Mouse (Mus musculus): ENCODE data around the gene Lrpap1. TPM values are rescaled to one million over a fixed set of nuclear protein-coding genes. Genes with fewer than 3 reads are reported as not detected.

The Lrpap1 gene
- polyA plus RNA-seq, 1 experiment from 2014 or later, result 271 TPM

- H3K36me3 ChIP-seq (ENCODE audit: insufficient read depth, low read length), result peaks cover 44% of the 10 kb centered on the region
- ATAC-seq (ENCODE audit: low FRiP score, low TSS enrichment), result peak; percentile 75
- H3K4me2 ChIP-seq (replicated peaks; ENCODE audit: low read depth, low read length), result no peak overlapping the region
- H3K9ac ChIP-seq (replicated peaks; ENCODE audit: low read length), result no peak overlapping the region
- no peak overlapping the region for H3K27ac ChIP-seq (ENCODE audit: low read length)
- no peaks in the 10 kb centered on the region for H3K9me3 ChIP-seq (ENCODE audit: low read length)
- no peak overlapping the region for H3K4me3 ChIP-seq (ENCODE audit: low read length)
- WGBS, result 50% methylated on average over 3 of the region's 3 CpGs
- no peaks in the 10 kb centered on the region for H3K27me3 ChIP-seq (ENCODE audit: insufficient read depth, low read length)
- no peaks in the 10 kb centered on the region for H3K4me1 ChIP-seq (ENCODE audit: insufficient read depth, low read length)
Observed at GRCm38 (mm10) chr5:35091636-35092035, 13.9 kb downstream of the Lrpap1 start.

- Histone ChIP-seq H3K9ac (replicated peaks; ENCODE audit: low read length) (no peak overlapping the region), H3K27me3 (ENCODE audit: insufficient read depth, low read length) (no peaks in the 10 kb centered on the region), H3K9me3 (ENCODE audit: low read length) (no peaks in the 10 kb centered on the region), H3K4me2 (replicated peaks; ENCODE audit: low read depth, low read length) (no peak overlapping the region), H3K4me3 (ENCODE audit: low read length) (no peak overlapping the region), H3K27ac (ENCODE audit: low read length) (no peak overlapping the region), H3K36me3 (ENCODE audit: insufficient read depth, low read length) (peaks cover 26% of the 10 kb centered on the region), H3K4me1 (ENCODE audit: insufficient read depth, low read length) (no peaks in the 10 kb centered on the region)
- ATAC-seq (ENCODE audit: low FRiP score, low TSS enrichment), result no peak
- WGBS, result 90% methylated on average over 5 of the region's 5 CpGs
Observed at GRCm38 (mm10) chr5:35089614-35089963, 16.0 kb downstream of the Lrpap1 start.

- Histone ChIP-seq H3K4me1 (ENCODE audit: insufficient read depth, low read length) (no peaks in the 10 kb centered on the region), H3K9ac (replicated peaks; ENCODE audit: low read length) (no peak overlapping the region), H3K4me3 (ENCODE audit: low read length) (no peak overlapping the region), H3K27me3 (ENCODE audit: insufficient read depth, low read length) (no peaks in the 10 kb centered on the region), H3K27ac (ENCODE audit: low read length) (no peak overlapping the region), H3K9me3 (ENCODE audit: low read length) (no peaks in the 10 kb centered on the region), H3K36me3 (ENCODE audit: insufficient read depth, low read length) (peaks cover 22% of the 10 kb centered on the region), H3K4me2 (replicated peaks; ENCODE audit: low read depth, low read length) (no peak overlapping the region)
- WGBS, result 59% methylated on average over 9 of the region's 9 CpGs
- ATAC-seq (ENCODE audit: low FRiP score, low TSS enrichment), result no peak
Observed at GRCm38 (mm10) chr5:35088785-35089613, 16.6 kb downstream of the Lrpap1 start.

GRCm38 (mm10) chr5:35084913-35085312, 20.7 kb downstream of the Lrpap1 start:
- H3K9me3 ChIP-seq (ENCODE audit: low read length), result no peaks in the 10 kb centered on the region
- WGBS, result 76% methylated on average over 3 of the region's 3 CpGs
- no peaks in the 10 kb centered on the region for H3K27me3 ChIP-seq (ENCODE audit: insufficient read depth, low read length)
- H3K4me2 ChIP-seq (replicated peaks; ENCODE audit: low read depth, low read length), result no peak overlapping the region
- H3K27ac ChIP-seq (ENCODE audit: low read length), result no peak overlapping the region
- ATAC-seq (ENCODE audit: low FRiP score, low TSS enrichment), result no peak
- H3K9ac ChIP-seq (replicated peaks; ENCODE audit: low read length), result no peak overlapping the region
- no peaks in the 10 kb centered on the region for H3K4me1 ChIP-seq (ENCODE audit: insufficient read depth, low read length)
- H3K4me3 ChIP-seq (ENCODE audit: low read length), result no peak overlapping the region
- no peaks in the 10 kb centered on the region for H3K36me3 ChIP-seq (ENCODE audit: insufficient read depth, low read length)

GRCm38 (mm10) chr5:35079101-35079500, 26.5 kb downstream of the Lrpap1 start:
- Histone ChIP-seq H3K4me2 (replicated peaks; ENCODE audit: low read depth, low read length) (no peak overlapping the region), H3K36me3 (ENCODE audit: insufficient read depth, low read length) (no peaks in the 10 kb centered on the region), H3K9ac (replicated peaks; ENCODE audit: low read length) (no peak overlapping the region), H3K9me3 (ENCODE audit: low read length) (no peaks in the 10 kb centered on the region), H3K27ac (ENCODE audit: low read length) (no peak overlapping the region), H3K4me1 (ENCODE audit: insufficient read depth, low read length) (no peaks in the 10 kb centered on the region), H3K4me3 (ENCODE audit: low read length) (no peak overlapping the region), H3K27me3 (ENCODE audit: insufficient read depth, low read length) (no peaks in the 10 kb centered on the region)
- ATAC-seq (ENCODE audit: low FRiP score, low TSS enrichment), result no peak
- WGBS, result 42% methylated on average over 18 of the region's 18 CpGs

GRCm38 (mm10) chr5:35076369-35076768, 29.2 kb downstream of the Lrpap1 start:
- no peak for ATAC-seq (ENCODE audit: low FRiP score, low TSS enrichment)
- Histone ChIP-seq H3K27ac (ENCODE audit: low read length) (no peak overlapping the region), H3K9me3 (ENCODE audit: low read length) (no peaks in the 10 kb centered on the region), H3K9ac (replicated peaks; ENCODE audit: low read length) (no peak overlapping the region), H3K36me3 (ENCODE audit: insufficient read depth, low read length) (no peaks in the 10 kb centered on the region), H3K4me1 (ENCODE audit: insufficient read depth, low read length) (no peaks in the 10 kb centered on the region), H3K4me3 (ENCODE audit: low read length) (no peak overlapping the region), H3K27me3 (ENCODE audit: insufficient read depth, low read length) (no peaks in the 10 kb centered on the region), H3K4me2 (replicated peaks; ENCODE audit: low read depth, low read length) (no peak overlapping the region)
- WGBS, result 96% methylated on average over 1 of the region's 1 CpGs

- Histone ChIP-seq H3K27ac (ENCODE audit: low read length) (no peak overlapping the region), H3K9ac (replicated peaks; ENCODE audit: low read length) (no peak overlapping the region), H3K4me2 (replicated peaks; ENCODE audit: low read depth, low read length) (no peak overlapping the region), H3K4me3 (ENCODE audit: low read length) (no peak overlapping the region), H3K9me3 (ENCODE audit: low read length) (no peaks in the 10 kb centered on the region), H3K4me1 (ENCODE audit: insufficient read depth, low read length) (no peaks in the 10 kb centered on the region), H3K27me3 (ENCODE audit: insufficient read depth, low read length) (no peaks in the 10 kb centered on the region), H3K36me3 (ENCODE audit: insufficient read depth, low read length) (no peaks in the 10 kb centered on the region)
- no peak for ATAC-seq (ENCODE audit: low FRiP score, low TSS enrichment)
- 74% methylated on average over 9 of the region's 9 CpGs for WGBS
Observed at GRCm38 (mm10) chr5:35073992-35074391, 31.6 kb downstream of the Lrpap1 start.

- Histone ChIP-seq H3K36me3 (ENCODE audit: insufficient read depth, low read length) (no peaks in the 10 kb centered on the region), H3K4me3 (ENCODE audit: low read length) (no peak overlapping the region), H3K9ac (replicated peaks; ENCODE audit: low read length) (no peak overlapping the region), H3K27me3 (ENCODE audit: insufficient read depth, low read length) (no peaks in the 10 kb centered on the region), H3K4me1 (ENCODE audit: insufficient read depth, low read length) (no peaks in the 10 kb centered on the region), H3K4me2 (replicated peaks; ENCODE audit: low read depth, low read length) (no peak overlapping the region), H3K9me3 (ENCODE audit: low read length) (no peaks in the 10 kb centered on the region), H3K27ac (ENCODE audit: low read length) (no peak overlapping the region)
- WGBS, result 73% methylated on average over 11 of the region's 11 CpGs
- ATAC-seq (ENCODE audit: low FRiP score, low TSS enrichment), result no peak
Observed at GRCm38 (mm10) chr5:35073235-35073634, 32.3 kb downstream of the Lrpap1 start.

GRCm38 (mm10) chr5:35071855-35072254, 33.7 kb downstream of the Lrpap1 start:
- Histone ChIP-seq H3K9ac (replicated peaks; ENCODE audit: low read length) (no peak overlapping the region), H3K9me3 (ENCODE audit: low read length) (no peaks in the 10 kb centered on the region), H3K27ac (ENCODE audit: low read length) (no peak overlapping the region), H3K4me1 (ENCODE audit: insufficient read depth, low read length) (no peaks in the 10 kb centered on the region), H3K4me2 (replicated peaks; ENCODE audit: low read depth, low read length) (no peak overlapping the region), H3K36me3 (ENCODE audit: insufficient read depth, low read length) (no peaks in the 10 kb centered on the region), H3K4me3 (ENCODE audit: low read length) (no peak overlapping the region), H3K27me3 (ENCODE audit: insufficient read depth, low read length) (no peaks in the 10 kb centered on the region)
- WGBS, result 94% methylated on average over 6 of the region's 6 CpGs
- ATAC-seq (ENCODE audit: low FRiP score, low TSS enrichment), result no peak

GRCm38 (mm10) chr5:35070953-35071352, 34.6 kb downstream of the Lrpap1 start:
- Histone ChIP-seq H3K4me2 (replicated peaks; ENCODE audit: low read depth, low read length) (no peak overlapping the region), H3K9me3 (ENCODE audit: low read length) (no peaks in the 10 kb centered on the region), H3K4me3 (ENCODE audit: low read length) (no peak overlapping the region), H3K9ac (replicated peaks; ENCODE audit: low read length) (no peak overlapping the region), H3K27me3 (ENCODE audit: insufficient read depth, low read length) (no peaks in the 10 kb centered on the region; the same call in 1 of the 2 replicates), H3K36me3 (ENCODE audit: insufficient read depth, low read length) (no peaks in the 10 kb centered on the region), H3K4me1 (ENCODE audit: insufficient read depth, low read length) (no peaks in the 10 kb centered on the region), H3K27ac (ENCODE audit: low read length) (no peak overlapping the region)
- ATAC-seq (ENCODE audit: low FRiP score, low TSS enrichment), result no peak
- WGBS, result 47% methylated on average over 7 of the region's 7 CpGs

All from kidney, embryonic 16.5 days (tissue).